Mouse (Mus musculus) lung, adult 2 months (tissue): Measurements from ENCODE around the gene Fam19a4. TPM values are rescaled to one million over a fixed set of nuclear protein-coding genes. Genes with fewer than 3 reads are reported as not detected.
"Not testable (repeated sequence)": the region's sequence is repeated elsewhere in the genome, so short reads cannot be mapped to it uniquely, and the experiment has no call there.

Experiments
- DNase-seq: peaks from one replicate; pipeline ENCODE4 v3.0.0; 2022
- H3K4me1 ChIP-seq: fragments of 200-500 bp; 2 replicates; pipeline ENCODE4 v1.6.1; 2011; ENCODE audit warnings: low read length; ENCODE audit not compliant: control insufficient read depth, insufficient read depth
- H3K4me3 ChIP-seq: fragments of 200-500 bp; replicated peaks from 2 replicates; pipeline ENCODE3; 2011; ENCODE audit warnings: low read depth, mild to moderate bottlenecking, control low read depth, low read length; ENCODE audit errors: extremely low read depth
- CTCF ChIP-seq: fragments of 200-500 bp; IDR thresholded peaks from 2 replicates; pipeline ENCODE4 v1.5.1; 2011; ENCODE audit warnings: mild to moderate bottlenecking, low read length, control low read depth; ENCODE audit not compliant: insufficient read depth
- POLR2A ChIP-seq: fragments of 200-500 bp; IDR thresholded peaks from 2 replicates; pipeline ENCODE4 v1.6.1; 2011; ENCODE audit warnings: low read depth, mild to moderate bottlenecking, control low read depth, low read length, borderline replicate concordance; ENCODE audit errors: extremely low read depth
- WGBS: fragments of 180-500 bp; shearing (Covaris S2); methylation state at CpG from one replicate; pipeline ENCODE4 v1.1.7; 2018; 5-methylcytosine and 5-hydroxymethylcytosine counted together
- polyA plus RNA-seq: library from polyadenylated mRNA; depleted of rRNA; stranded (reverse); fragments of >200 nt; gene quantifications from 2 replicates; pipeline ENCODE4 v1.2.3, GENCODE M21; 2012

Gene Fam19a4
- polyA plus RNA-seq, 1 experiment: 0.09 TPM

- TF ChIP-seq POLR2A (no peak), CTCF (no peak)
- WGBS: 90% methylated on average over 7 of the region's 7 CpGs
- no peaks in the 10 kb centered on the region for H3K4me1 ChIP-seq
- no peak for DNase-seq
- no peak overlapping the region for H3K4me3 ChIP-seq
Observed at GRCm38 (mm10) chr6:96995556-96996159, 64.6 kb downstream of the Fam19a4 start.

- DNase-seq: no peak
- H3K4me1 ChIP-seq: no peaks in the 10 kb centered on the region
- no peak overlapping the region for H3K4me3 ChIP-seq
- TF ChIP-seq POLR2A: no peak
- no peak for TF ChIP-seq CTCF
- WGBS: 90% methylated on average over 1 of the region's 1 CpGs
Observed at GRCm38 (mm10) chr6:96991741-96992140, 68.5 kb downstream of the Fam19a4 start.

GRCm38 (mm10) chr6:96977537-96977936 is 82.7 kb downstream of the Fam19a4 start:
- Histone ChIP-seq H3K4me3 (no peak overlapping the region), H3K4me1 (no peaks in the 10 kb centered on the region)
- WGBS: 60% methylated on average over 1 of the region's 1 CpGs
- DNase-seq: no peak
- no peak for TF ChIP-seq POLR2A
- no peak for TF ChIP-seq CTCF

- Histone ChIP-seq H3K4me3 (no peak overlapping the region), H3K4me1 (no peaks in the 10 kb centered on the region)
- 17% methylated on average over 2 of the region's 2 CpGs for WGBS
- TF ChIP-seq CTCF (no peak), POLR2A (no peak)
- no peak for DNase-seq
Observed at GRCm38 (mm10) chr6:96944796-96945195, 115.4 kb downstream of the Fam19a4 start.

GRCm38 (mm10) chr6:96935776-96936175 is 124.4 kb downstream of the Fam19a4 start:
- DNase-seq: no peak
- TF ChIP-seq POLR2A: no peak
- TF ChIP-seq CTCF: no peak
- WGBS: 59% methylated on average over 1 of the region's 1 CpGs
- no peak overlapping the region for H3K4me3 ChIP-seq
- no peaks in the 10 kb centered on the region for H3K4me1 ChIP-seq

GRCm38 (mm10) chr6:96909061-96909480 is 151.1 kb downstream of the Fam19a4 start:
- DNase-seq: no peak
- H3K4me3 ChIP-seq: no peak overlapping the region
- WGBS: 26% methylated on average over 8 of the region's 8 CpGs
- H3K4me1 ChIP-seq: no peaks in the 10 kb centered on the region
- no peak for TF ChIP-seq CTCF
- no peak for TF ChIP-seq POLR2A

- not testable (repeated sequence) for H3K4me1 ChIP-seq, DNase-seq, H3K4me3 ChIP-seq
- WGBS: 93% methylated on average over 18 of the region's 18 CpGs
Observed at GRCm38 (mm10) chr6:96877105-96877504, 183.1 kb downstream of the Fam19a4 start.

GRCm38 (mm10) chr6:96876651-96877050 is 183.6 kb downstream of the Fam19a4 start:
- not testable (repeated sequence) for DNase-seq, H3K4me1 ChIP-seq, H3K4me3 ChIP-seq
- WGBS: 92% methylated on average over 13 of the region's 13 CpGs

- WGBS: 64% methylated on average over 7 of the region's 7 CpGs
- DNase-seq: no peak
- Histone ChIP-seq H3K4me1 (no peaks in the 10 kb centered on the region), H3K4me3 (no peak overlapping the region)
- TF ChIP-seq POLR2A (no peak), CTCF (no peak)
Observed at GRCm38 (mm10) chr6:96853065-96853464, 207.1 kb downstream of the Fam19a4 start.

GRCm38 (mm10) chr6:96843944-96844343 is 216.3 kb downstream of the Fam19a4 start:
- no peak overlapping the region for H3K4me3 ChIP-seq
- 43% methylated on average over 1 of the region's 1 CpGs for WGBS
- TF ChIP-seq POLR2A: no peak
- TF ChIP-seq CTCF: peak; percentile 20; the same call in 1 of the 2 replicates
- no peaks in the 10 kb centered on the region for H3K4me1 ChIP-seq
- DNase-seq: no peak

- no peak for TF ChIP-seq CTCF
- TF ChIP-seq POLR2A: no peak
- Histone ChIP-seq H3K4me1 (no peaks in the 10 kb centered on the region), H3K4me3 (no peak overlapping the region)
- DNase-seq: no peak
- 54% methylated on average over 3 of the region's 3 CpGs for WGBS
Observed at GRCm38 (mm10) chr6:96840634-96841033, 219.6 kb downstream of the Fam19a4 start.
